18 mouse cellular contexts compared by ENCODE assay signal in the genomic region with DNA sequence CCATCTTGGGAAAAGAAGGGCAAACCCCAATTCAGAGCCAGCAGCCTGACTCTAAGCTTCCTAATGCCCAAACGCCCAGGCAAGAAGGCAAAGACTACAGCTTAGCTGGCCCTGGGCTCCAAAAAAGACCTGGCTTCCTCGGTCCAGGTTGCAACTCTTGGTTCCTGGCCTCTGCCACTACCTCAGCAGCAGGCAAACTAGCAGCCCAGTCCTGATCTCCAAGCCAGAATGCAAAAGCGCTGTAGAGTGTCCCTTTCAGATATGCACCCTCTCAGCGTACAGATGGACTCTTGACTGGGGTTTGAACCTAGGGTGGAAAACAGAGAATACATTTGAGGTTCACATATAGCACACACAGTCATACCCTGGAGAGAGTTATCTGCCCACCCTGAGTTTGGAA. TPM values are rescaled to one million over a fixed set of nuclear protein-coding genes. Genes with fewer than 3 reads are reported as not detected.
DNase-seq lines count a peak whose midpoint lies in the region; ATAC-seq and TF ChIP-seq lines count a peak whose summit lies in the region.
"Had no signal": no experiment of that assay in that cellular context is flagged by ENCODE, and none has a peak within 500 bp of the region (broad histone marks: within the 10 kb centered on the region; RNA-seq: fewer than 3 reads in every experiment).

No protein-coding gene starts in this region.

- no peak for ATAC-seq in hindbrain, embryonic 11.5 days (ENCODE audit: low FRiP score)
- no peak for ATAC-seq in liver, postnatal 0 days
- ATAC-seq in embryonic facial prominence, embryonic 15.5 days (ENCODE audit: insufficient number of reproducible peaks, low FRiP score, low TSS enrichment, low read depth), result no peak
- ATAC-seq in lung, postnatal 0 days, result no peak

- TF ChIP-seq EP300 in liver, postnatal 0 days (IDR thresholded peaks at IDR 0.05; ENCODE audit: low read depth), result no peak
- no peak for TF ChIP-seq EP300 in lung, postnatal 0 days (IDR thresholded peaks at IDR 0.05)

- H3K79me2 ChIP-seq in macrophage (ENCODE audit: inconsistent target), result peaks cover 37% of the 10 kb centered on the region

- TF ChIP-seq CTCF in liver, postnatal 0 days (IDR thresholded peaks at IDR 0.05; ENCODE audit: low read depth), result no peak
- TF ChIP-seq CTCF in lung, postnatal 0 days (IDR thresholded peaks at IDR 0.05), result no peak

- no peak overlapping the region for H3K9ac ChIP-seq in hindbrain, embryonic 11.5 days (ENCODE audit: low read depth, low read length)
- H3K9ac ChIP-seq in liver, postnatal 0 days (replicated peaks), result no peak overlapping the region
- no peak overlapping the region for H3K9ac ChIP-seq in embryonic facial prominence, embryonic 15.5 days
- no peak overlapping the region for H3K9ac ChIP-seq in lung, postnatal 0 days (replicated peaks; ENCODE audit: low read depth)

- no peaks in the 10 kb centered on the region for H3K9me3 ChIP-seq in hindbrain, embryonic 11.5 days (ENCODE audit: control insufficient read depth, low read length)
- H3K9me3 ChIP-seq in hindbrain, embryonic 10.5 days, result no peaks in the 10 kb centered on the region
- H3K9me3 ChIP-seq in liver, postnatal 0 days (ENCODE audit: low read length), result no peaks in the 10 kb centered on the region
- no peaks in the 10 kb centered on the region for H3K9me3 ChIP-seq in embryonic facial prominence, embryonic 15.5 days (replicated peaks)
- no peaks in the 10 kb centered on the region for H3K9me3 ChIP-seq in lung, postnatal 0 days (ENCODE audit: low read length)

- 12% methylated on average over 4 of the region's 4 CpGs for WGBS in hindbrain, embryonic 11.5 days
- 3% methylated on average over 4 of the region's 4 CpGs for WGBS in hindbrain, embryonic 10.5 days
- 28% methylated on average over 4 of the region's 4 CpGs for WGBS in liver, postnatal 0 days (ENCODE audit: insufficient replicate concordance)
- 53% methylated on average over 4 of the region's 4 CpGs for WGBS in embryonic facial prominence, embryonic 15.5 days
- WGBS in macrophage (ENCODE audit: missing documents), result 39% methylated on average over 4 of the region's 4 CpGs
- WGBS in lung, postnatal 0 days, result 57% methylated on average over 4 of the region's 4 CpGs

- H3K36me3 ChIP-seq in hindbrain, embryonic 11.5 days (ENCODE audit: control insufficient read depth, insufficient read depth, low read length), result no peaks in the 10 kb centered on the region
- H3K36me3 ChIP-seq in hindbrain, embryonic 10.5 days, result no peaks in the 10 kb centered on the region
- H3K36me3 ChIP-seq in liver, postnatal 0 days (replicated peaks; ENCODE audit: insufficient read depth, low read length), result no peaks in the 10 kb centered on the region
- H3K36me3 ChIP-seq in embryonic facial prominence, embryonic 15.5 days, result no peaks in the 10 kb centered on the region; the same call in 1 of the 2 replicates
- H3K36me3 ChIP-seq in macrophage (ENCODE audit: inconsistent target), result no peaks in the 10 kb centered on the region
- no peaks in the 10 kb centered on the region for H3K36me3 ChIP-seq in lung, postnatal 0 days (ENCODE audit: insufficient read depth, low read length)

- no peak overlapping the region for H3K4me2 ChIP-seq in hindbrain, embryonic 11.5 days (replicated peaks; ENCODE audit: low read depth, low read length)
- H3K4me2 ChIP-seq in liver, postnatal 0 days (ENCODE audit: low read depth, low read length), result 0 out of 2 replicates have a peak overlapping the region, but pooled peaks have one; percentile 6
- 0 out of 2 replicates have a peak overlapping the region, but pooled peaks have one; percentile 4 for H3K4me2 ChIP-seq in embryonic facial prominence, embryonic 15.5 days (replicated peaks)
- H3K4me2 ChIP-seq in lung, postnatal 0 days (replicated peaks; ENCODE audit: low read depth, low read length), result no peak overlapping the region

- peaks cover 72% of the 10 kb centered on the region for H3K27me3 ChIP-seq in hindbrain, embryonic 11.5 days (ENCODE audit: control insufficient read depth, insufficient read depth, low read length)
- peaks cover 89% of the 10 kb centered on the region for H3K27me3 ChIP-seq in hindbrain, embryonic 10.5 days (ENCODE audit: insufficient read depth, poor library complexity, severe bottlenecking)
- H3K27me3 ChIP-seq in liver, postnatal 0 days (ENCODE audit: insufficient read depth, low read length), result peaks cover 84% of the 10 kb centered on the region
- peaks cover 54% of the 10 kb centered on the region for H3K27me3 ChIP-seq in embryonic facial prominence, embryonic 15.5 days
- peaks cover 58% of the 10 kb centered on the region for H3K27me3 ChIP-seq in lung, postnatal 0 days (replicated peaks; ENCODE audit: insufficient read depth, low read length)

- intact Hi-C loops in left cerebral cortex, postnatal 25 days (cut with DNase I), result loop anchor here (10.0 kb wide), 2 partner anchors 778 to 1748 kb away; a partner anchor contains a TSS

- H3K27ac ChIP-seq in hindbrain, embryonic 11.5 days (ENCODE audit: low read depth, low read length), result no peak overlapping the region
- H3K27ac ChIP-seq in hindbrain, embryonic 10.5 days, result no peak overlapping the region
- H3K27ac ChIP-seq in liver, postnatal 0 days (ENCODE audit: low read depth), result no peak overlapping the region
- no peak overlapping the region for H3K27ac ChIP-seq in embryonic facial prominence, embryonic 15.5 days (replicated peaks)
- no peak overlapping the region for H3K27ac ChIP-seq in macrophage
- no peak overlapping the region for H3K27ac ChIP-seq in lung, postnatal 0 days (ENCODE audit: low read length)

- no peak overlapping the region for H3K4me3 ChIP-seq in hindbrain, embryonic 11.5 days (ENCODE audit: low read depth, low read length)
- H3K4me3 ChIP-seq in hindbrain, embryonic 10.5 days, result no peak overlapping the region
- H3K4me3 ChIP-seq in liver, postnatal 0 days (ENCODE audit: low read depth, low read length), result no peak overlapping the region
- 0 out of 2 replicates have a peak overlapping the region, but pooled peaks have one; percentile 10 for H3K4me3 ChIP-seq in embryonic facial prominence, embryonic 15.5 days (replicated peaks)
- peak overlapping the region; percentile 83 for H3K4me3 ChIP-seq in macrophage (ENCODE audit: inconsistent target)
- no peak overlapping the region for H3K4me3 ChIP-seq in lung, postnatal 0 days (ENCODE audit: low read depth, low read length)

- H3K4me1 ChIP-seq in hindbrain, embryonic 11.5 days (replicated peaks; ENCODE audit: control insufficient read depth, insufficient read depth, low read length), result 0 out of 2 replicates have a peak, but pooled peaks cover 6% of the 10 kb centered on the region
- H3K4me1 ChIP-seq in hindbrain, embryonic 10.5 days (replicated peaks), result peaks cover 67% of the 10 kb centered on the region
- peaks cover 5% of the 10 kb centered on the region for H3K4me1 ChIP-seq in liver, postnatal 0 days (ENCODE audit: insufficient read depth)
- H3K4me1 ChIP-seq in embryonic facial prominence, embryonic 15.5 days, result peaks cover 30% of the 10 kb centered on the region
- peaks cover 3% of the 10 kb centered on the region; the same call in 1 of the 2 replicates for H3K4me1 ChIP-seq in lung, postnatal 0 days (ENCODE audit: insufficient read depth, low read depth, low read length)

- peak; percentile 48 for DNase-seq in hindbrain, embryonic 11.5 days (ENCODE audit: low spot score)
- no peak for DNase-seq in hindbrain, embryonic 10.5 days (ENCODE audit: low spot score)
- no peak for DNase-seq in liver, postnatal 0 days
- no peak for DNase-seq in liver
- no peak for DNase-seq in lung, postnatal 0 days (ENCODE audit: low spot score)
- no peak for DNase-seq in left cerebral cortex, postnatal 25 days (ENCODE audit: low spot score in 2 of 2)
- DNase-seq: cerebellum, adult 2 months; heart, adult 18-20 months; heart, postnatal 10 days; kidney, postnatal 10 days; left cerebral cortex, postnatal 4 days; lung, postnatal 10 days; retina, postnatal 1 day had no signal

RNA-seq across cellular contexts. Expression of a gene that starts 3.7 kb away (rescaled TPM):
- 8.9 and 10.4 TPM in 2 replicates for polyA plus RNA-seq in hindbrain, embryonic 11.5 days (2014; fragmentation: Nextera tagmentation; extraction: Ambion mirVana)
- polyA plus RNA-seq in hindbrain, embryonic 10.5 days (2016; fragmentation: Nextera tagmentation; extraction: Ambion mirVana), result 14.5 and 16.9 TPM in 2 replicates
- 9.2 and 11.6 TPM in 2 replicates for polyA plus RNA-seq in liver, postnatal 0 days (2015; fragmentation: Nextera tagmentation; extraction: Ambion mirVana)
- 40.0 and 42.5 TPM in 2 replicates for polyA plus RNA-seq in embryonic facial prominence, embryonic 15.5 days (2015; fragmentation: Nextera tagmentation; extraction: Ambion mirVana)
- total RNA-seq in macrophage (2018; cell fraction: chromatin; rRNA removed), result 10 to 100 TPM in 25 of 26 experiments, 1 to 10 TPM in 1; 3.6 to 89.4 (median 26.0) TPM
- total RNA-seq in macrophage (2018; cell fraction: cytosol; rRNA removed), result 100 to 1,000 TPM in 11 of 26 experiments, 10 to 100 TPM in 15; 23.5 to 155 (median 91.4) TPM
- total RNA-seq in macrophage (2018; cell fraction: nucleus; rRNA removed), result 100 to 1,000 TPM in 6 of 26 experiments, 10 to 100 TPM in 20; 13.9 to 147 (median 72.0) TPM
- 65.1 to 129 TPM (median 106 TPM) in 3 replicates for polyA plus RNA-seq in macrophage (2018)
- 2.9 and 3.1 TPM in 2 replicates for polyA plus RNA-seq in lung, postnatal 0 days (2015; fragmentation: Nextera tagmentation; extraction: Ambion mirVana)
- total RNA-seq in left cerebral cortex, postnatal 25 days (2021), result 10 to 100 TPM; 19.1 to 19.4 TPM

RNA-seq across cellular contexts. Expression of a gene that starts 29.2 kb away (rescaled TPM):
- 0.45 TPM in 1 of 2 replicates, not detected in the other for polyA plus RNA-seq in hindbrain, embryonic 11.5 days (2014; fragmentation: Nextera tagmentation; extraction: Ambion mirVana)
- 0.33 and 0.39 TPM in 2 replicates for polyA plus RNA-seq in hindbrain, embryonic 10.5 days (2016; fragmentation: Nextera tagmentation; extraction: Ambion mirVana)
- 1.2 and 1.6 TPM in 2 replicates for polyA plus RNA-seq in liver, postnatal 0 days (2015; fragmentation: Nextera tagmentation; extraction: Ambion mirVana)
- polyA plus RNA-seq in embryonic facial prominence, embryonic 15.5 days (2015; fragmentation: Nextera tagmentation; extraction: Ambion mirVana), result 0.91 and 0.96 TPM in 2 replicates
- 1 to 10 TPM in 18 of 26 experiments, under 1 TPM in 2, not detected in 6; 0.91 to 3.1 (median 2.1) TPM for total RNA-seq in macrophage (2018; cell fraction: chromatin; rRNA removed)
- total RNA-seq in macrophage (2018; cell fraction: cytosol; rRNA removed), result under 1 TPM in 4 of 26 experiments, not detected in 22; 0.27 to 0.39 (median 0.34) TPM
- 1 to 10 TPM in 17 of 26 experiments, under 1 TPM in 3, not detected in 6; 0.83 to 3.5 (median 1.9) TPM for total RNA-seq in macrophage (2018; cell fraction: nucleus; rRNA removed)
- 0.20 TPM in 1 of 3 replicates, not detected in the others for polyA plus RNA-seq in macrophage (2018)
- polyA plus RNA-seq in lung, postnatal 0 days (2015; fragmentation: Nextera tagmentation; extraction: Ambion mirVana), result 0.29 and 0.53 TPM in 2 replicates
- not detected for total RNA-seq in left cerebral cortex, postnatal 25 days (2021)
- total RNA-seq: layer of hippocampus, postnatal 14 days had no signal
- polyA plus RNA-seq: brain, embryonic 14.5 days; embryonic facial prominence, embryonic 11.5 days had no signal

Comparison
In these comparisons a context has a peak if more than half of its experiments do, and no peak if none do; other contexts are left out.
1. H3K4me2 ChIP-seq: peak in liver, postnatal 0 days (single experiment) and embryonic facial prominence, embryonic 15.5 days (single experiment); none in hindbrain, embryonic 11.5 days (single experiment) and lung, postnatal 0 days (single experiment).
2. H3K4me3 ChIP-seq: peak in embryonic facial prominence, embryonic 15.5 days (single experiment) and macrophage (single experiment); none in hindbrain, embryonic 11.5 days (single experiment), hindbrain, embryonic 10.5 days (single experiment), liver, postnatal 0 days (single experiment) and lung, postnatal 0 days (single experiment).